Mouse (Mus musculus): ENCODE measurements around the gene Serinc2. TPM values are rescaled to one million over a fixed set of nuclear protein-coding genes. Genes with fewer than 3 reads are reported as not detected.
A peak's percentile ranks its signal among the peaks of the same experiment; 100 is the strongest.

Serinc2 gene
- polyA plus RNA-seq, 1 experiment from 2014 or later: 6.8 TPM

- Histone ChIP-seq H3K9me3 (ENCODE audit: control insufficient read depth, low read length) (no peaks in the 10 kb centered on the region), H3K4me2 (peak overlapping the region; percentile 64), H3K36me3 (ENCODE audit: control insufficient read depth, insufficient read depth, low read length) (no peaks in the 10 kb centered on the region), H3K27me3 (replicated peaks; ENCODE audit: control insufficient read depth, insufficient read depth, low read length) (peaks cover 77% of the 10 kb centered on the region), H3K4me1 (replicated peaks; ENCODE audit: control insufficient read depth, insufficient read depth, low read length) (no peaks in the 10 kb centered on the region), H3K9ac (ENCODE audit: low read depth, low read length) (peak overlapping the region; percentile 27), H3K27ac (ENCODE audit: low read depth, low read length) (no peak overlapping the region), H3K4me3 (ENCODE audit: low read depth, low read length) (peak overlapping the region; percentile 41)
- no peak for ATAC-seq (replicated peaks; ENCODE audit: low FRiP score)
- 3% methylated on average over 29 of the region's 29 CpGs for WGBS
- DNase-seq (ENCODE audit: low spot score): no peak
Observed at GRCm38 (mm10) chr4:130274346-130275015, 4.5 kb downstream of the Serinc2 start.

DNA sequence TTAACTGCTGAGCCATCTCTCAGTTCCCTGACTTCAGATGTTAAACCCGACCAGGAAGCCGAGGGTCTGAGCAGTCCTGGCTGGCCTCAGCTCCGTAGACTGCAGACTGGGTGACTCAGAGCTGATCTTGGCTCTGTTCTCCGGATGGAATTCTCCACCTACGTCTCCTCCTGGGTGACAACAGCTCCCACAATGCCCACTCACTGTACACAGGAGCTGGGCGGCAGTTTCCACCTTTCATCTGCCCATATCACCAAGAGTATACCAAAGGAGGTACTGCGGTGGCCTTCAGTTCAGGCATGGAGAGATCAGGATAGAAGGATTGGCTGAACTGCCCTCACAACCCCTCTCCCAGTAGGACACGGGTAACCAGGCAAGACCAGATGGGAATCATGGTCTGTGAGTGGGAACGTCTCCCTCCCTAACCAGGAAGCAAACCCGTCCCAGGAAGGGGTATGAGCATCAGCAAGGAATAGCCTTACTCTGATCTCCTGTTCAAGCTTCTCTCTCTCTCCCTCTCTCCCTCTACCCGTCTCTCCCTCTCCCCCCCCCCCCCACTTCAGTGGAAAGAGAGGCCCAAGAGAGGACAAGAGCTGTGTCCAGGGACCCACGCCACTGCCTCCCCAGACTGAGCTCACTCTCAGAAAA is 5.2 kb downstream of the Serinc2 start:
- Histone ChIP-seq H3K27me3 (replicated peaks; ENCODE audit: control insufficient read depth, insufficient read depth, low read length) (peaks cover 71% of the 10 kb centered on the region), H3K9me3 (ENCODE audit: control insufficient read depth, low read length) (no peaks in the 10 kb centered on the region), H3K9ac (ENCODE audit: low read depth, low read length) (peak overlapping the region; percentile 27; the same call in 1 of the 2 replicates), H3K4me3 (ENCODE audit: low read depth, low read length) (peak overlapping the region; percentile 41), H3K4me1 (replicated peaks; ENCODE audit: control insufficient read depth, insufficient read depth, low read length) (no peaks in the 10 kb centered on the region), H3K36me3 (ENCODE audit: control insufficient read depth, insufficient read depth, low read length) (no peaks in the 10 kb centered on the region), H3K27ac (ENCODE audit: low read depth, low read length) (no peak overlapping the region), H3K4me2 (peak overlapping the region; percentile 64)
- DNase-seq (ENCODE audit: low spot score): no peak
- 13% methylated on average over 11 of the region's 12 CpGs for WGBS
- ATAC-seq (replicated peaks; ENCODE audit: low FRiP score): no peak

GRCm38 (mm10) chr4:130270611-130271347 is 8.2 kb downstream of the Serinc2 start:
- no peak for DNase-seq (ENCODE audit: low spot score)
- 56% methylated on average over 6 of the region's 6 CpGs for WGBS
- Histone ChIP-seq H3K27me3 (replicated peaks; ENCODE audit: control insufficient read depth, insufficient read depth, low read length) (peaks cover 50% of the 10 kb centered on the region), H3K4me3 (ENCODE audit: low read depth, low read length) (no peak overlapping the region), H3K4me2 (no peak overlapping the region), H3K4me1 (replicated peaks; ENCODE audit: control insufficient read depth, insufficient read depth, low read length) (peaks cover 8% of the 10 kb centered on the region; the same call in 1 of the 2 replicates), H3K9me3 (ENCODE audit: control insufficient read depth, low read length) (no peaks in the 10 kb centered on the region), H3K27ac (ENCODE audit: low read depth, low read length) (no peak overlapping the region), H3K9ac (ENCODE audit: low read depth, low read length) (no peak overlapping the region), H3K36me3 (ENCODE audit: control insufficient read depth, insufficient read depth, low read length) (no peaks in the 10 kb centered on the region)
- ATAC-seq (replicated peaks; ENCODE audit: low FRiP score): no peak

DNA sequence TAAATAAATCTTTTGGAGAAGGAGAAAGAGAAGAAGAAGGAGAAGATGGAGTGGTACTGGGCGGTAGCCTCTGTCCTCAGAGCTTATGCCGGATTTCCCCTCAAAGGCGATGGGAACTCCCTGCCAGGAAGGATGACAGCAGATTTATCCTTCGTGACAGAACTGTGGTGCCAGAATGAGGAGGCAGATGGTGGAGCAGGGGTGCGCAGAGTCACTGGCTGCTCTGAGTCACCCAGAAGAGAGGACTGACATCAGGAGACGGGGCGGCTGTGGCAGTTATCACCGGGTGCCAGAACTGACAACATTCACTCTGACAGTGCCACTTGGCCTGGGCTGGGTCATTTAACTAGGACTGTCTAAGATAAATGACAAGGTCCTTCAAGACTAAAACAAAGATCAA is 8.9 kb downstream of the Serinc2 start:
- H3K9me3 ChIP-seq (ENCODE audit: control insufficient read depth, low read length): no peaks in the 10 kb centered on the region
- WGBS: 67% methylated on average over 8 of the region's 8 CpGs
- H3K4me3 ChIP-seq (ENCODE audit: low read depth, low read length): no peak overlapping the region
- peaks cover 43% of the 10 kb centered on the region for H3K27me3 ChIP-seq (replicated peaks; ENCODE audit: control insufficient read depth, insufficient read depth, low read length)
- ATAC-seq (replicated peaks; ENCODE audit: low FRiP score) (no peak), DNase-seq (ENCODE audit: low spot score) (no peak)
- H3K27ac ChIP-seq (ENCODE audit: low read depth, low read length): no peak overlapping the region
- no peak overlapping the region for H3K9ac ChIP-seq (ENCODE audit: low read depth, low read length)
- peaks cover 8% of the 10 kb centered on the region; the same call in 1 of the 2 replicates for H3K4me1 ChIP-seq (replicated peaks; ENCODE audit: control insufficient read depth, insufficient read depth, low read length)
- H3K36me3 ChIP-seq (ENCODE audit: control insufficient read depth, insufficient read depth, low read length): no peaks in the 10 kb centered on the region
- H3K4me2 ChIP-seq: no peak overlapping the region

DNA sequence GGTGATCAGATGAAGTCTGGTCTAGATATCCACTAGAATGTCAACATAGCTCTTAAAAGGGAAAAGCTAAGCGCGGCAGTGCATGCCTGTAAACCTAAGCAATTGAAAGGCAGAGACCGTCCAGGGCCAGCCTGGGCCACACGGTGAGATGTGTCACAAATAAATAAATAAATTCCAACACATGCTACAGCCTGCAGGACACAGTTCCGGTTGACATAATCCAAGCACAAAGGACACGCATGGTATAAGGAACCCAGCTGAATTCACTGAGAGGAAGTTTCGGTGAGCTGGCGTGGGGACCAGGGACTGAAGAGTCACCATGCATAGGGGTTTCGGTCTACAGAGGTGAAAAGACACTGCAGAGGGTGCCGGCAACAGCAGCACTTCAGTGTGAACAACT is 10.3 kb downstream of the Serinc2 start:
- no peak overlapping the region for H3K27ac ChIP-seq (ENCODE audit: low read depth, low read length)
- H3K9ac ChIP-seq (ENCODE audit: low read depth, low read length): no peak overlapping the region
- no peak overlapping the region for H3K4me3 ChIP-seq (ENCODE audit: low read depth, low read length)
- peaks cover 41% of the 10 kb centered on the region for H3K27me3 ChIP-seq (replicated peaks; ENCODE audit: control insufficient read depth, insufficient read depth, low read length)
- peaks cover 8% of the 10 kb centered on the region for H3K4me1 ChIP-seq (replicated peaks; ENCODE audit: control insufficient read depth, insufficient read depth, low read length)
- no peaks in the 10 kb centered on the region for H3K9me3 ChIP-seq (ENCODE audit: control insufficient read depth, low read length)
- no peak for ATAC-seq (replicated peaks; ENCODE audit: low FRiP score)
- H3K36me3 ChIP-seq (ENCODE audit: control insufficient read depth, insufficient read depth, low read length): no peaks in the 10 kb centered on the region
- 79% methylated on average over 10 of the region's 10 CpGs for WGBS
- H3K4me2 ChIP-seq: no peak overlapping the region
- DNase-seq (ENCODE audit: low spot score): no peak

GRCm38 (mm10) chr4:130267069-130267468 is 11.9 kb downstream of the Serinc2 start:
- Histone ChIP-seq H3K27ac (ENCODE audit: low read depth, low read length) (no peak overlapping the region), H3K4me2 (no peak overlapping the region; the same call in 1 of the 2 replicates), H3K4me1 (replicated peaks; ENCODE audit: control insufficient read depth, insufficient read depth, low read length) (peaks cover 8% of the 10 kb centered on the region), H3K4me3 (ENCODE audit: low read depth, low read length) (no peak overlapping the region), H3K36me3 (ENCODE audit: control insufficient read depth, insufficient read depth, low read length) (no peaks in the 10 kb centered on the region), H3K27me3 (replicated peaks; ENCODE audit: control insufficient read depth, insufficient read depth, low read length) (peaks cover 28% of the 10 kb centered on the region), H3K9ac (ENCODE audit: low read depth, low read length) (no peak overlapping the region), H3K9me3 (ENCODE audit: control insufficient read depth, low read length) (no peaks in the 10 kb centered on the region)
- peak; percentile 52 for ATAC-seq (replicated peaks; ENCODE audit: low FRiP score)
- WGBS: 77% methylated on average over 7 of the region's 7 CpGs
- DNase-seq (ENCODE audit: low spot score): peak; percentile 48

GRCm38 (mm10) chr4:130266601-130267000 is 12.4 kb downstream of the Serinc2 start:
- no peak overlapping the region for H3K27ac ChIP-seq (ENCODE audit: low read depth, low read length)
- no peak overlapping the region for H3K4me3 ChIP-seq (ENCODE audit: low read depth, low read length)
- no peaks in the 10 kb centered on the region for H3K9me3 ChIP-seq (ENCODE audit: control insufficient read depth, low read length)
- no peak for ATAC-seq (replicated peaks; ENCODE audit: low FRiP score)
- peak overlapping the region; percentile 2; the same call in 1 of the 2 replicates for H3K4me2 ChIP-seq
- H3K4me1 ChIP-seq (replicated peaks; ENCODE audit: control insufficient read depth, insufficient read depth, low read length): peaks cover 8% of the 10 kb centered on the region
- 62% methylated on average over 9 of the region's 9 CpGs for WGBS
- no peak for DNase-seq (ENCODE audit: low spot score)
- no peak overlapping the region for H3K9ac ChIP-seq (ENCODE audit: low read depth, low read length)
- peaks cover 24% of the 10 kb centered on the region for H3K27me3 ChIP-seq (replicated peaks; ENCODE audit: control insufficient read depth, insufficient read depth, low read length)
- H3K36me3 ChIP-seq (ENCODE audit: control insufficient read depth, insufficient read depth, low read length): no peaks in the 10 kb centered on the region

DNA sequence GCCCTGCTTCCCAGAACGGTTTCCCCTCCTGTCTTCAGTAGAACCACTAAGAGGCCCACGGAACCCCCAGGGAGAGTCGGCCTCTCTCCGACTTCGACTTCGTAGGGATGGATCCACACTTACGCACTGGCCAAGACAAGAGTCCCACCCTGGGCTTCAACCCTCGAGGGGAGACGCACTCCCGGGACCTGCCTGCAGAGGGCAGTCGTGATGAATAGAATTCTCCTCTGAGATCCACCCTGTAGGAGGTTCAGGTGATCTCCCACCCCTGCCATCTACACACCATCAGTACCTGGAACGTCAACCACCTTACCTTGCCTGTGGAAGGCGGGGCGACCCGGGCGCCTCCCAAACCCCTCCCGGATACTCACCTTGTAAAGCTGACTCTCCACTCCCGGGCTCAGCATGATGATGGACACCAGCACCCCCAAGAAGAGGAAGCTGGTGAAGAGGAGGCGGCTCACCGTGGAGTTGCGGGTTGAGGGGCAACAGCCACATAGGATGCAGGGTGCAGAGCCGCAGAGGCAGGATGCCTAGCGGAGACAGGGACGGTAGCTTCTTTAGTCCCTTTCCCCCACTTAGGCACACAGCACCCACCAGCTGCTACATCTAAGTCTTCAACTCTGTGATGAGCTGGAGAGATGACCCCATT is 14.2 kb downstream of the Serinc2 start:
- 16% methylated on average over 24 of the region's 24 CpGs for WGBS
- H3K4me1 ChIP-seq (replicated peaks; ENCODE audit: control insufficient read depth, insufficient read depth, low read length): peaks cover 8% of the 10 kb centered on the region
- DNase-seq (ENCODE audit: low spot score): peak; percentile 63
- no peaks in the 10 kb centered on the region for H3K36me3 ChIP-seq (ENCODE audit: control insufficient read depth, insufficient read depth, low read length)
- H3K27ac ChIP-seq (ENCODE audit: low read depth, low read length): no peak overlapping the region
- no peak; the same call in 1 of the 2 replicates for ATAC-seq (replicated peaks; ENCODE audit: low FRiP score)
- no peak overlapping the region for H3K4me3 ChIP-seq (ENCODE audit: low read depth, low read length)
- H3K9me3 ChIP-seq (ENCODE audit: control insufficient read depth, low read length): no peaks in the 10 kb centered on the region
- H3K9ac ChIP-seq (ENCODE audit: low read depth, low read length): no peak overlapping the region
- H3K4me2 ChIP-seq: no peak overlapping the region
- H3K27me3 ChIP-seq (replicated peaks; ENCODE audit: control insufficient read depth, insufficient read depth, low read length): peaks cover 15% of the 10 kb centered on the region
